Mouse (Mus musculus): ENCODE data around the gene Arpc4. TPM values are rescaled to one million over a fixed set of nuclear protein-coding genes. Genes with fewer than 3 reads are reported as not detected.

Gene Arpc4
- polyA plus RNA-seq, 1 experiment from 2014 or later = 211 TPM

DNA sequence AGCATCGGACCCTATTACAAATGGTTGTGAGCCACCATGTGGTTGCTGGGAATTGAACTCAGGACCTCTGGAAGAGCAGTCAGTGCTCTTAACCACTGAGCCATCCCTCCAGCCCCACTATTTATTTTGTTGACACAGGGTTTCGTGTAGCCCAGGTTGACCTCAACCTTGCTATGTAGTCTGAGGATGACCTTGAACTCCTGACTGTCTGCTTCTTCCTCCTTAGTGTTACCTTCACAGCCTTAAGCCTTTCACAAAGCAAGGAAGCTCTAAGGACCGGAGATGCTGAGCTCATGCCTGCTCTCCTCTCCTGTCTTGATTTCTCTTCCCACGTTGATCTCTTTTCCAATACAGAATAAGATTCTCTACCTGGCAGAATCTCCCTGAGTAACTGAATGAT is 31.0 kb upstream of the Arpc4 start:
- no peak for TF ChIP-seq CTCF (IDR thresholded peaks at IDR 0.05; ENCODE audit: low read depth)
- Histone ChIP-seq H3K36me3 (ENCODE audit: insufficient read depth) (no peaks in the 10 kb centered on the region), H3K27ac (ENCODE audit: low read depth) (no peak overlapping the region), H3K4me1 (ENCODE audit: insufficient read depth) (peaks cover 10% of the 10 kb centered on the region), H3K27me3 (ENCODE audit: insufficient read depth, low read length) (no peaks in the 10 kb centered on the region), H3K4me3 (ENCODE audit: low read depth, low read length) (no peak overlapping the region), H3K9ac (no peak overlapping the region), H3K4me2 (no peak overlapping the region), H3K9me3 (ENCODE audit: low read depth, low read length) (no peaks in the 10 kb centered on the region)
- 58% methylated on average over 4 of the region's 4 CpGs for WGBS
- ATAC-seq (ENCODE audit: insufficient read depth) = no peak
- DNase-seq = no peak

DNA sequence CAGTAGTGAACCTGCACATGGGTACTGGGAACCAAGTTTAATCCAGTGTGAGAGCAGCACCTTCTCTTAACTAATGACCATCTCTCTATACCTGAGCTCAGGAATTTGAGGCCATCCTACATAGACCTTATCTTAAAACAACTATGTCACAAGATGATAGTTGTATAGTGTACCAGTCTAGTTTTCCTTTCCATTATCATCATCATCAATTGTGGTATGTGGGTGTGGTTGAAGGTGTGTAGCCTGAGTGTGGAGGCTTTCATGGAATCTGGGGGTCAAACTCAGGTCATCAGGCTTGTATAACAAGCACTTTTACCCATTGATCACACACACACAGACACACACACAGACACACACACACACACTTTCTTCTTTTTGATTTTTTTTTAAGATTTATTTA is 27.4 kb upstream of the Arpc4 start:
- Histone ChIP-seq H3K9ac (no peak overlapping the region), H3K4me2 (no peak overlapping the region), H3K4me3 (ENCODE audit: low read depth, low read length) (no peak overlapping the region), H3K27me3 (ENCODE audit: insufficient read depth, low read length) (no peaks in the 10 kb centered on the region), H3K9me3 (ENCODE audit: low read depth, low read length) (no peaks in the 10 kb centered on the region), H3K4me1 (ENCODE audit: insufficient read depth) (no peaks in the 10 kb centered on the region), H3K27ac (ENCODE audit: low read depth) (no peak overlapping the region), H3K36me3 (ENCODE audit: insufficient read depth) (no peaks in the 10 kb centered on the region)
- DNase-seq = no peak
- ATAC-seq (ENCODE audit: insufficient read depth) = no peak
- no peak for TF ChIP-seq CTCF (IDR thresholded peaks at IDR 0.05; ENCODE audit: low read depth)

DNA sequence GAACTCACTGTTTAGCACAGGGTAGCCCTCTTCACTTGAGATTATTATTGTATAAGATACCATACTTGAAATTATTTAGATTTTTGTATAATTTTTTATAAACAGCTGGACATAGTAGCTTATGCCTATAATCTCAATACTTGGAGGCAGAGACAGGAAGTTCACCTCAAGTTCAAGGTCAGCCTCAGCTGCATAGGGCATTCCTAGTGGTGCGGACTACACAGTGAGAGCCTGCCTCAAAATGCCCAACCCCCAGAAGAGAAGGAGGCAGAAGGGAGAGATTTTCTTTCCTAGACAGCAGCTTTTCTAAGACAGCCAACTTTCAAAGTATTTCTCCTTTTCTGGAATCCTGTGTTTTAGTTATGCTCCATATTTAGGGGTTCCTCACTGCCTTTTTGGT is 26.8 kb upstream of the Arpc4 start:
- H3K27ac ChIP-seq (ENCODE audit: low read depth) = no peak overlapping the region
- H3K4me1 ChIP-seq (ENCODE audit: insufficient read depth) = no peaks in the 10 kb centered on the region
- TF ChIP-seq CTCF (IDR thresholded peaks at IDR 0.05; ENCODE audit: low read depth) = no peak
- no peak for DNase-seq
- no peaks in the 10 kb centered on the region for H3K9me3 ChIP-seq (ENCODE audit: low read depth, low read length)
- no peak overlapping the region for H3K4me2 ChIP-seq
- H3K4me3 ChIP-seq (ENCODE audit: low read depth, low read length) = no peak overlapping the region
- 72% methylated on average over 1 of the region's 1 CpGs for WGBS
- no peaks in the 10 kb centered on the region for H3K36me3 ChIP-seq (ENCODE audit: insufficient read depth)
- ATAC-seq (ENCODE audit: insufficient read depth) = no peak
- H3K9ac ChIP-seq = no peak overlapping the region
- no peaks in the 10 kb centered on the region for H3K27me3 ChIP-seq (ENCODE audit: insufficient read depth, low read length)

DNA sequence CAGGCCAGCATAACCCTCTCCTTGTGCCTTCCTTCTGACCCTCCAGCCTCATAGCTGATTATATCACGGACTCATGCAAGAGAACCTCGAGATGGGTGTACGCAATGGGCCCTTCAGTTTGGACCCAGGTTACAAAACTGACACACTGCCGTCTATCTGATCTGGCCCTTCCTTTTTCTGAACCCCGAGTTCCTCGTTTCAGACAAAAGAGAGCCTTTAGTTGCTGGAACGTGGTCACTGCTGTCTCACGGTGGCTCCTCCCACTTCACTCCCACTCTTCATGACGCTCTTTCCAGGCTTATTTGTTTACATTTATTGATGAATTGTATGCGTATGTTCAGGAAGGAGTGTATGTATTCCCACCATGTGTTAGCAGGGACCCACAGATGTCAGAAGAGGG is 26.3 kb upstream of the Arpc4 start:
- TF ChIP-seq CTCF (IDR thresholded peaks at IDR 0.05; ENCODE audit: low read depth) = no peak
- WGBS = 41% methylated on average over 10 of the region's 10 CpGs

DNA sequence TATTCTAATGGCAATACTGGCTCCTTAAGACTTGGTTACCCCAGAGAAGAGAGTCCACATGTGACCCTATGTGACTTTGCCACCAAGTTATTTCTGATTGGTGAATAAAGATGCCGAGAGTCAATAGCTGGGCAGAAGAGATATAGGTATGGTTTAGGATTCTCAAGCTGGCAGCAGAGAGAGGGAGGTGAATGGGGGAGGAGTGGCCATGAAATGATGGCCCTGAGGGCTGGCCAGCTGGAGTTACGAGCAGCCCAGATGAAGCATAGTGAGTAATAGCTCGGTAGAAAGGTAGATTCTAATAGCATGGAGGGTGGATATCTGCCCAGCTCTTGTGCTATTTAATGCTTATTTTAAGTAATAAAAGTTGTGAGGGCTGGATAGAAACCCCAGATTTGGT is 25.1 kb upstream of the Arpc4 start:
- no peak overlapping the region for H3K27ac ChIP-seq (ENCODE audit: low read depth)
- DNase-seq (no peak), ATAC-seq (ENCODE audit: insufficient read depth) (no peak)
- 77% methylated on average over 3 of the region's 3 CpGs for WGBS
- no peak overlapping the region for H3K4me2 ChIP-seq
- no peaks in the 10 kb centered on the region for H3K4me1 ChIP-seq (ENCODE audit: insufficient read depth)
- no peak for TF ChIP-seq CTCF (IDR thresholded peaks at IDR 0.05; ENCODE audit: low read depth)
- no peak overlapping the region for H3K9ac ChIP-seq
- H3K36me3 ChIP-seq (ENCODE audit: insufficient read depth) = no peaks in the 10 kb centered on the region
- no peaks in the 10 kb centered on the region for H3K27me3 ChIP-seq (ENCODE audit: insufficient read depth, low read length)
- H3K4me3 ChIP-seq (ENCODE audit: low read depth, low read length) = no peak overlapping the region
- no peaks in the 10 kb centered on the region for H3K9me3 ChIP-seq (ENCODE audit: low read depth, low read length)

More for the DNA sequence above, 26.3 kb upstream of the Arpc4 start:
- no peaks in the 10 kb centered on the region for H3K27me3 ChIP-seq (ENCODE audit: insufficient read depth, low read length)
- ATAC-seq (ENCODE audit: insufficient read depth) (peak; percentile 63), DNase-seq (peak; percentile 51)
- H3K9me3 ChIP-seq (ENCODE audit: low read depth, low read length) = no peaks in the 10 kb centered on the region
- H3K4me3 ChIP-seq (ENCODE audit: low read depth, low read length) = no peak overlapping the region
- no peak overlapping the region for H3K9ac ChIP-seq
- H3K27ac ChIP-seq (ENCODE audit: low read depth) = no peak overlapping the region
- no peak overlapping the region for H3K4me2 ChIP-seq
- H3K36me3 ChIP-seq (ENCODE audit: insufficient read depth) = no peaks in the 10 kb centered on the region
- no peaks in the 10 kb centered on the region for H3K4me1 ChIP-seq (ENCODE audit: insufficient read depth)

DNA sequence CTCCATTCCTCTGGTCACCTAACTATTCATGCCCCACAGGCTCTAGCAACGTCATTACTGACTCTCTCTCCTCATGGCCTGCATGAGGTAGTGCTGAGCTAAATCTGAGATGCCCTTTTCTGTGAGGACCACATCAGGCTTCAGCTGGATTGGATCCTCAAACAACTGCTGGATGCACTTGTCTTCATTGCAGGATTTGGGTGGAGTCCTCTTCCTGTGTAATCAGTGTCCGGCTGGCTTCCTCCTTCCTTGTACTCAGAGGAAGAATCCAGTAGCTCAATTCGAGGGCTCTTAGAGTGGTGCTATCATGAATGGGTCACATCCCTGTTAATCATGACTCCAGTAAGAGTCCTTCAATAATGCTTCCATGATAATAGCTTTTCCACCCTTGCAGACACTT is 24.2 kb upstream of the Arpc4 start:
- H3K4me3 ChIP-seq (ENCODE audit: low read depth, low read length) = no peak overlapping the region
- H3K27me3 ChIP-seq (ENCODE audit: insufficient read depth, low read length) = no peaks in the 10 kb centered on the region
- TF ChIP-seq CTCF (IDR thresholded peaks at IDR 0.05; ENCODE audit: low read depth) = no peak
- DNase-seq (no peak), ATAC-seq (ENCODE audit: insufficient read depth) (no peak)
- H3K4me1 ChIP-seq (ENCODE audit: insufficient read depth) = no peaks in the 10 kb centered on the region
- H3K9ac ChIP-seq = no peak overlapping the region
- H3K36me3 ChIP-seq (ENCODE audit: insufficient read depth) = no peaks in the 10 kb centered on the region
- H3K9me3 ChIP-seq (ENCODE audit: low read depth, low read length) = no peaks in the 10 kb centered on the region
- 61% methylated on average over 3 of the region's 3 CpGs for WGBS
- no peak overlapping the region for H3K4me2 ChIP-seq
- H3K27ac ChIP-seq (ENCODE audit: low read depth) = no peak overlapping the region

DNA sequence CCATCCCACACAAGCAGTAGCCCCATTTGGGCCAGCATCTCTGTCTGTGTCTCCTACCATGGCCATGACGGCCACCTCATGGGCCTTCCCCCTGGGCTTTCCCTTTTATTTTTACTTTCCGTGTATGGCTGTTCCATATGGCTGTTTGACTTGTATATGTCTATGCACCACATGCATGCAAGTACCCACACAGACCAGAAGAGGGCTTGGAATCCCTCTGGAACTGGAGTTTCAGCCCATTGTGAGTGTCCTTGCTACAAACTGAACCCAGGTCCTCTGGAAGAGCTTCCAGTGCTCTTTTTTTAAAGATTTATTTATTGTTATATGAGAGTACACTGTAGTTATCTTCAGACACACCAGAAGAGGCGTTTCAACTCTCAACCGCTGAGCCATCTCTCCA is 16.4 kb upstream of the Arpc4 start:
- no peak overlapping the region for H3K4me3 ChIP-seq (ENCODE audit: low read depth, low read length)
- H3K9me3 ChIP-seq (ENCODE audit: low read depth, low read length) = no peaks in the 10 kb centered on the region
- H3K9ac ChIP-seq = no peak overlapping the region
- H3K4me1 ChIP-seq (ENCODE audit: insufficient read depth) = no peaks in the 10 kb centered on the region
- ATAC-seq (ENCODE audit: insufficient read depth) (no peak), DNase-seq (no peak)
- no peak overlapping the region for H3K27ac ChIP-seq (ENCODE audit: low read depth)
- no peaks in the 10 kb centered on the region for H3K27me3 ChIP-seq (ENCODE audit: insufficient read depth, low read length)
- WGBS = 66% methylated on average over 4 of the region's 4 CpGs
- H3K4me2 ChIP-seq = no peak overlapping the region
- peak; percentile 7; the same call in 1 of the 2 replicates for TF ChIP-seq CTCF (IDR thresholded peaks at IDR 0.05; ENCODE audit: low read depth)
- peaks cover 2% of the 10 kb centered on the region; the same call in 1 of the 2 replicates for H3K36me3 ChIP-seq (ENCODE audit: insufficient read depth)

DNA sequence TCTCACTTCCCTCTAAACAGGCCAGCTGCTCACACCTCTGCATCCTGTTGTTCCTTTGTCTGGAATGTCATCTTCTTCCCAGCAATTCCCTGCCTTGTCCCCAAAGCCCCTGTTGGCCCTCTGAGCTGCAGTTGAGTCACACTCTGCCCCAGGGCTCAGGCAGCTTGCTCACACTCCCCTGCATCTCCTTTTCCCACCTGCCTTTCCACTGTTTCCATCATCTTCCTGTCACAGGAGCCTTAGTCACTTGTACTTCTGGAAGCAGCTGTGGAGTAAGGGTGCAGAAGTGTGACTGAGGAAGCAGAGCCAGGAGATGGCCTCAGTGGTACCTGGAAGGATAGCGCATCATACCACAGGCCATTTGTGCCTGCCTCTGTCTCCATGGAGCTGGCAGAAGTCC is 15.7 kb upstream of the Arpc4 start:
- Histone ChIP-seq H3K9me3 (ENCODE audit: low read depth, low read length) (no peaks in the 10 kb centered on the region), H3K4me3 (ENCODE audit: low read depth, low read length) (no peak overlapping the region), H3K4me2 (no peak overlapping the region), H3K27ac (ENCODE audit: low read depth) (no peak overlapping the region), H3K27me3 (ENCODE audit: insufficient read depth, low read length) (no peaks in the 10 kb centered on the region), H3K36me3 (ENCODE audit: insufficient read depth) (peaks cover 9% of the 10 kb centered on the region; the same call in 1 of the 2 replicates), H3K9ac (no peak overlapping the region), H3K4me1 (ENCODE audit: insufficient read depth) (no peaks in the 10 kb centered on the region)
- no peak for TF ChIP-seq CTCF (IDR thresholded peaks at IDR 0.05; ENCODE audit: low read depth)
- DNase-seq (no peak), ATAC-seq (ENCODE audit: insufficient read depth) (no peak)
- WGBS = 96% methylated on average over 1 of the region's 1 CpGs
